Mouse (Mus musculus) heart, embryonic 11.5 days (tissue): ENCODE measurements around the gene Maml2. TPM values are rescaled to one million over a fixed set of nuclear protein-coding genes. Genes with fewer than 3 reads are reported as not detected.
"Not testable (repeated sequence)": the region's sequence is repeated elsewhere in the genome, so short reads cannot be mapped to it uniquely, and the experiment has no call there.

ENCODE experiments used
- ATAC-seq: fragments of 200-750 bp; cut with Nextera tagmentation; replicated peaks from 2 replicates; pipeline ENCODE4 v1.8.0; 2017; ENCODE audit warnings: moderate library complexity; ENCODE audit not compliant: insufficient number of reproducible peaks, low FRiP score, low TSS enrichment
- H3K27ac ChIP-seq: fragments of 300-500 bp; sonication (generic); 2 replicates; pipeline ENCODE4 v1.5.1; 2014; ENCODE audit warnings: mild to moderate bottlenecking, low read depth, low read length
- H3K27me3 ChIP-seq: fragments of 300-500 bp; sonication (generic); 2 replicates; pipeline ENCODE4 v1.6.1; 2014; ENCODE audit warnings: mild to moderate bottlenecking, low read length, mixed read lengths; ENCODE audit not compliant: control insufficient read depth, insufficient read depth
- H3K36me3 ChIP-seq: fragments of 300-500 bp; sonication (generic); 2 replicates; pipeline ENCODE4 v1.6.1; 2014; ENCODE audit warnings: mild to moderate bottlenecking, low read length, moderate library complexity, mixed read lengths; ENCODE audit not compliant: control insufficient read depth, insufficient read depth
- H3K4me1 ChIP-seq: fragments of 300-500 bp; sonication (generic); 2 replicates; pipeline ENCODE4 v1.6.1; 2014; ENCODE audit warnings: low read length; ENCODE audit not compliant: control insufficient read depth, insufficient read depth
- H3K4me2 ChIP-seq: fragments of 300-500 bp; sonication (generic); 2 replicates; pipeline ENCODE4 v1.6.1; 2014; ENCODE audit warnings: mild to moderate bottlenecking, moderate library complexity
- H3K4me3 ChIP-seq: fragments of 300-500 bp; sonication (generic); 2 replicates; pipeline ENCODE4 v1.5.1; 2014; ENCODE audit warnings: low read depth, low read length
- H3K9ac ChIP-seq: fragments of 300-500 bp; sonication (generic); 2 replicates; pipeline ENCODE4 v1.6.1; 2014; ENCODE audit warnings: mild to moderate bottlenecking, low read depth, low read length, moderate library complexity
- H3K9me3 ChIP-seq: fragments of 300-500 bp; sonication (generic); replicated peaks from 2 replicates; pipeline ENCODE4 v1.6.1; 2016; ENCODE audit warnings: low read length; ENCODE audit not compliant: control insufficient read depth
- WGBS: fragments of 180-500 bp; shearing (Covaris S2); extraction: QIAGEN DNeasy Blood & Tissue Kit; methylation state at CpG from one replicate; pipeline ENCODE4 v1.1.7; 2014; ENCODE audit not compliant: insufficient replicate concordance; 5-methylcytosine and 5-hydroxymethylcytosine counted together
- polyA plus RNA-seq: library from polyadenylated mRNA; unstranded; fragments of >200 nt; fragmentation: Nextera tagmentation; extraction: Ambion mirVana; gene quantifications from 2 replicates; pipeline ENCODE4 v1.2.1, GENCODE M21; 2014

The Maml2 gene
- polyA plus RNA-seq, 1 experiment from 2014 or later, result 9.1 TPM

GRCm38 (mm10) chr9:13707066-13707555 lies 409.4 kb downstream of the Maml2 start:
- H3K27me3 ChIP-seq, result no peaks in the 10 kb centered on the region
- H3K4me1 ChIP-seq, result peaks cover 16% of the 10 kb centered on the region
- no peak overlapping the region for H3K27ac ChIP-seq
- no peak for ATAC-seq
- H3K36me3 ChIP-seq, result no peaks in the 10 kb centered on the region; the same call in 1 of the 2 replicates
- WGBS, result 32% methylated on average over 3 of the region's 3 CpGs
- no peak overlapping the region for H3K4me2 ChIP-seq
- H3K9me3 ChIP-seq, result no peaks in the 10 kb centered on the region
- H3K4me3 ChIP-seq, result no peak overlapping the region
- no peak overlapping the region for H3K9ac ChIP-seq

GRCm38 (mm10) chr9:13709436-13709835 lies 411.7 kb downstream of the Maml2 start:
- Histone ChIP-seq H3K27me3 (no peaks in the 10 kb centered on the region), H3K27ac (no peak overlapping the region), H3K36me3 (no peaks in the 10 kb centered on the region; the same call in 1 of the 2 replicates), H3K4me1 (0 out of 2 replicates have a peak, but pooled peaks cover 3% of the 10 kb centered on the region), H3K9me3 (no peaks in the 10 kb centered on the region), H3K9ac (no peak overlapping the region), H3K4me3 (no peak overlapping the region), H3K4me2 (no peak overlapping the region)
- WGBS, result 83% methylated on average over 5 of the region's 5 CpGs
- no peak for ATAC-seq

- H3K4me3 ChIP-seq, H3K36me3 ChIP-seq, H3K4me1 ChIP-seq, H3K27ac ChIP-seq, H3K9ac ChIP-seq, ATAC-seq, H3K9me3 ChIP-seq, H3K27me3 ChIP-seq: not testable (repeated sequence)
- H3K4me2 ChIP-seq, result peak overlapping the region; percentile 51
- 66% methylated on average over 2 of the region's 2 CpGs for WGBS
These were observed 418.1 kb downstream of the Maml2 start for GRCm38 (mm10) chr9:13715891-13716290.

- no peaks in the 10 kb centered on the region for H3K9me3 ChIP-seq
- H3K9ac ChIP-seq, result no peak overlapping the region
- H3K36me3 ChIP-seq, result no peaks in the 10 kb centered on the region
- H3K27ac ChIP-seq, result no peak overlapping the region
- ATAC-seq, result peak; percentile 46; the same call in 1 of the 2 replicates
- 23% methylated on average over 8 of the region's 8 CpGs for WGBS
- H3K27me3 ChIP-seq, result no peaks in the 10 kb centered on the region
- H3K4me1 ChIP-seq, result peaks cover 2% of the 10 kb centered on the region; the same call in 1 of the 2 replicates
- H3K4me3 ChIP-seq, result no peak overlapping the region
- peak overlapping the region; percentile 51 for H3K4me2 ChIP-seq
These were observed 418.8 kb downstream of the Maml2 start for GRCm38 (mm10) chr9:13716316-13717099.

DNA sequence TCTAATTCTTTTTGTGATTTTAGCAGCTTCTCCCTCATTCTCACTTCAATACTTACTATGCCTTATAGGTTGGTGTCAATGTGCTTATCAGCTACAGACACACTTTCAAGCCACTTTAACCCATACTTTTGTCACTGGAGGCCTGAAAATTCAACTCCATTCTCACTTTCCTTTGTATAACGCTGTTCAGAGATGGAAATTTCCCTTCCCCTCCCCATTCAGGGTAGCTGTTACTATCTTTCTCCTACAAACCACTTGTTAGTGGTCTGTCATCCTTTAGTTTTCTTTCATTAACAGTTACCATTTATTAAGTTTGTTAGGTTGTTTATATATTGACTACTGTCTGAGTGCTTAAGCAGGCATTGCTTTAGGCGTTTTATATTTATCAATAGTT lies 450.6 kb downstream of the Maml2 start, which contains the start of gene Mtmr2:
Mtmr2 (plus strand) TSS at position 7 of the 394 bp plus-strand sequence.
- Histone ChIP-seq H3K27ac (peak within 1 kb of the TSS; percentile 96), H3K36me3 (no peaks in the 10 kb centered on the region), H3K4me1 (no peaks in the 10 kb centered on the region; the same call in 1 of the 2 replicates), H3K27me3 (no peaks in the 10 kb centered on the region), H3K4me2 (peak within 1 kb of the TSS; percentile 60), H3K9ac (peak within 1 kb of the TSS; percentile 96), H3K9me3 (no peaks in the 10 kb centered on the region), H3K4me3 (peak within 1 kb of the TSS; percentile 90)
- ATAC-seq, result no peak
- 41% methylated on average over 2 of the region's 2 CpGs for WGBS

DNA sequence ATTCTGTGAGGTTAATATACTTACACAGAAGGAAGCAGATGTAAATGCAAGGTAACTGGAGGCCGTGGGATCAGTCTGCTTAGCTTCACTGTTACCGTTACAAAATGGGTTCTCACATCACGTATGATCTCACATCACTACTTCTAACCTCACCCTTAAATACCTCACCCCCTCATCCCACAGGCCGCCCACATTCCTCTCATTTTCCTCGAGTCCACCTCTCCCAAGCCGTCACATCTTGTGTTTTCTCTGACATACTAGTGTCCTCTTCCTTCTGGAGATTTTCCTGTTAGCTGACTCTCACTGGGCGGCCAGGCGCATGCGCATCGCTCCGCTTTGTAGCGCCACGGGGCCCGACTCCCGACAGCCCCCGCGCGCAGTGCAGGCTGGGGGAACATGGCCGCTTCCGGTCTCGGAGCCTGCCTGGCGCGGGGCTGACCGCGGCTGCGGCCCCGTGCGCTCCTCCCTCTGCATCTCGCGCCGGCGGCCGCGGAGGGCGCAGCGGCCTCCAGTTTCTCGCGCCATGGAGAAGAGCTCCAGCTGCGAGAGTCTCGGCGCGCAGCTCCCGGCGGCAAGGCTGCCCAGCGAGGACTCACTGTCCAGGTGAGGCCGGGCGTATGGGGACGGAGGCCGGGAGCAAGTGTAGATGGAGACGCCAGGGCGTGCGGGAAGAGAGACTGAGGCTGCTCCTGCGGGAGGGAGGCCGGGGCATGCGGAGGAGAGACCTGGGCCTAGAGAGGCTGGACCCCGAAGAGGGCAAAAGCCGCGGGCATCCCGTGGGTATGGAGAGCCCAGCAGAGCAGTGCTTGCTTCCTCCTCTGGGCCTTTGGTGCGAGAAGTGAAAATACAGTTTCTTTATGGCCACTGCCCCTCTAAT lies 451.3 kb downstream of the Maml2 start:
- no peaks in the 10 kb centered on the region for H3K27me3 ChIP-seq
- peak overlapping the region; percentile 60 for H3K4me2 ChIP-seq
- H3K4me3 ChIP-seq, result peak overlapping the region; percentile 90
- no peaks in the 10 kb centered on the region; the same call in 1 of the 2 replicates for H3K9me3 ChIP-seq
- H3K9ac ChIP-seq, result peak overlapping the region; percentile 96
- peak; percentile 99 for ATAC-seq
- H3K4me1 ChIP-seq, result no peaks in the 10 kb centered on the region; the same call in 1 of the 2 replicates
- no peaks in the 10 kb centered on the region for H3K36me3 ChIP-seq
- peak overlapping the region; percentile 96 for H3K27ac ChIP-seq
- 2% methylated on average over 60 of the region's 60 CpGs for WGBS

DNA sequence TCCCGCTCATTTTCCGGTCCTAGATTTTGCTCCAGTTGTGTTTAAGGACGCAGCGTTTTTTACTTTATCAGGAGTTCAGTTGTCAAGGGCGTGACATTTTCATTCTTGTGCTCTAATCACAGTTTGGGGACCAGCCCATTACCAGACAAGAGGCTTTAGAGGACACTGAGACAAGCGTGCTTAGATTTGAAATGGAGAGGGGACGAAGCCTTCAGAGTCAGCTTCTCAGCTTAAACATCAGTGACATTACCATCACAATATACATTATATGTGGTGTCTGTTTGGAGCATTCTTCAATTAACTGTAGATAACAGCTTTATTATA lies 451.9 kb downstream of the Maml2 start:
- WGBS, result 3% methylated on average over 7 of the region's 7 CpGs
- Histone ChIP-seq H3K9me3 (no peaks in the 10 kb centered on the region; the same call in 1 of the 2 replicates), H3K36me3 (no peaks in the 10 kb centered on the region), H3K4me3 (peak overlapping the region; percentile 90), H3K27ac (peak overlapping the region; percentile 96), H3K4me2 (peak overlapping the region; percentile 60), H3K4me1 (no peaks in the 10 kb centered on the region; the same call in 1 of the 2 replicates), H3K9ac (peak overlapping the region; percentile 96), H3K27me3 (no peaks in the 10 kb centered on the region)
- no peak for ATAC-seq

- no peaks in the 10 kb centered on the region; the same call in 1 of the 2 replicates for H3K9me3 ChIP-seq
- H3K27ac ChIP-seq, result no peak overlapping the region
- WGBS, result 78% methylated on average over 4 of the region's 4 CpGs
- no peak for ATAC-seq
- no peak overlapping the region for H3K9ac ChIP-seq
- H3K27me3 ChIP-seq, result no peaks in the 10 kb centered on the region
- H3K4me1 ChIP-seq, result no peaks in the 10 kb centered on the region; the same call in 1 of the 2 replicates
- no peak overlapping the region for H3K4me3 ChIP-seq
- H3K36me3 ChIP-seq, result no peaks in the 10 kb centered on the region
- H3K4me2 ChIP-seq, result no peak overlapping the region
These were observed 454.8 kb downstream of the Maml2 start for GRCm38 (mm10) chr9:13752543-13752942.
